Mouse (Mus musculus) heart, embryonic 15.5 days (tissue): ENCODE data around the gene Pkd1l2. TPM values are rescaled to one million over a fixed set of nuclear protein-coding genes. Genes with fewer than 3 reads are reported as not detected.
A peak's percentile ranks its signal among the peaks of the same experiment; 100 is the strongest.

Source experiments
- ATAC-seq: fragments of 200-750 bp; cut with Nextera tagmentation; replicated peaks from 2 replicates; pipeline ENCODE4 v1.8.0; 2017; ENCODE audit warnings: low read depth, moderate TSS enrichment; ENCODE audit not compliant: insufficient number of reproducible peaks, insufficient read depth, low FRiP score
- H3K27ac ChIP-seq: fragments of 300-500 bp; sonication (generic); 2 replicates; pipeline ENCODE4 v1.5.1; 2015; ENCODE audit warnings: mild to moderate bottlenecking, inconsistent platforms
- H3K27me3 ChIP-seq: fragments of 300-500 bp; sonication (generic); 2 replicates; pipeline ENCODE4 v1.6.1; 2015; ENCODE audit warnings: inconsistent platforms
- H3K36me3 ChIP-seq: fragments of 300-500 bp; sonication (generic); 2 replicates; pipeline ENCODE4 v1.6.1; 2015; ENCODE audit warnings: mild to moderate bottlenecking, inconsistent platforms
- H3K4me1 ChIP-seq: fragments of 300-500 bp; sonication (generic); replicated peaks from 2 replicates; pipeline ENCODE4 v1.6.1; 2015; ENCODE audit warnings: inconsistent platforms
- H3K4me2 ChIP-seq: fragments of 300-500 bp; sonication (generic); 2 replicates; pipeline ENCODE4 v1.6.1; 2015; ENCODE audit warnings: inconsistent platforms, mild to moderate bottlenecking, moderate library complexity
- H3K4me3 ChIP-seq: fragments of 300-500 bp; sonication (generic); 2 replicates; pipeline ENCODE4 v1.5.1; 2015; ENCODE audit warnings: mild to moderate bottlenecking, inconsistent platforms
- H3K9ac ChIP-seq: fragments of 300-500 bp; sonication (generic); 2 replicates; pipeline ENCODE4 v1.6.1; 2015; ENCODE audit warnings: mild to moderate bottlenecking, inconsistent platforms
- H3K9me3 ChIP-seq: fragments of 300-500 bp; sonication (generic); replicated peaks from 2 replicates; pipeline ENCODE4 v1.6.1; 2016; ENCODE audit warnings: inconsistent platforms
- WGBS: fragments of 180-500 bp; shearing (Covaris S2); methylation state at CpG from one replicate; pipeline ENCODE4 v1.1.7; 2015; ENCODE audit warnings: mixed read lengths; 5-methylcytosine and 5-hydroxymethylcytosine counted together
- polyA plus RNA-seq: library from polyadenylated mRNA; unstranded; fragments of >200 nt; fragmentation: Nextera tagmentation; extraction: Ambion mirVana; gene quantifications from 2 replicates; pipeline ENCODE4 v1.2.1, GENCODE M21; 2015

Gene Pkd1l2
- polyA plus RNA-seq, 1 experiment from 2014 or later, result 0.05 TPM

- 53% methylated on average over 6 of the region's 6 CpGs for WGBS
- Histone ChIP-seq H3K4me2 (no peak overlapping the region), H3K9me3 (no peaks in the 10 kb centered on the region), H3K4me1 (no peaks in the 10 kb centered on the region), H3K27ac (no peak overlapping the region), H3K4me3 (no peak overlapping the region), H3K9ac (no peak overlapping the region), H3K36me3 (no peaks in the 10 kb centered on the region), H3K27me3 (no peaks in the 10 kb centered on the region)
- ATAC-seq, result no peak
These were observed 50.8 kb downstream of the Pkd1l2 start for GRCm38 (mm10) chr8:117031476-117031875.

- H3K4me2 ChIP-seq, result no peak overlapping the region
- 85% methylated on average over 10 of the region's 10 CpGs for WGBS
- no peak for ATAC-seq
- H3K27me3 ChIP-seq, result no peaks in the 10 kb centered on the region
- no peak overlapping the region for H3K4me3 ChIP-seq
- no peak overlapping the region for H3K27ac ChIP-seq
- no peaks in the 10 kb centered on the region for H3K9me3 ChIP-seq
- no peaks in the 10 kb centered on the region for H3K4me1 ChIP-seq
- H3K9ac ChIP-seq, result no peak overlapping the region
- H3K36me3 ChIP-seq, result no peaks in the 10 kb centered on the region
These were observed 53.6 kb downstream of the Pkd1l2 start for GRCm38 (mm10) chr8:117028686-117029085.

GRCm38 (mm10) chr8:117027601-117028000 lies 54.6 kb downstream of the Pkd1l2 start:
- H3K36me3 ChIP-seq, result no peaks in the 10 kb centered on the region
- WGBS, result 88% methylated on average over 5 of the region's 5 CpGs
- no peak overlapping the region for H3K4me3 ChIP-seq
- no peak overlapping the region for H3K27ac ChIP-seq
- no peak overlapping the region for H3K4me2 ChIP-seq
- no peak for ATAC-seq
- no peaks in the 10 kb centered on the region for H3K9me3 ChIP-seq
- no peaks in the 10 kb centered on the region for H3K4me1 ChIP-seq
- H3K27me3 ChIP-seq, result no peaks in the 10 kb centered on the region
- H3K9ac ChIP-seq, result no peak overlapping the region

GRCm38 (mm10) chr8:117022297-117022993 lies 59.8 kb downstream of the Pkd1l2 start:
- H3K36me3 ChIP-seq, result no peaks in the 10 kb centered on the region
- H3K9ac ChIP-seq, result no peak overlapping the region
- no peaks in the 10 kb centered on the region for H3K4me1 ChIP-seq
- no peak overlapping the region for H3K27ac ChIP-seq
- no peaks in the 10 kb centered on the region for H3K9me3 ChIP-seq
- no peak overlapping the region for H3K4me2 ChIP-seq
- WGBS, result 57% methylated on average over 1 of the region's 1 CpGs
- no peaks in the 10 kb centered on the region for H3K27me3 ChIP-seq
- no peak overlapping the region for H3K4me3 ChIP-seq
- ATAC-seq, result no peak

GRCm38 (mm10) chr8:117019323-117020275 lies 62.6 kb downstream of the Pkd1l2 start:
- no peaks in the 10 kb centered on the region for H3K9me3 ChIP-seq

GRCm38 (mm10) chr8:117017896-117018295 lies 64.4 kb downstream of the Pkd1l2 start:
- Histone ChIP-seq H3K9ac (no peak overlapping the region), H3K4me2 (no peak overlapping the region), H3K4me3 (no peak overlapping the region), H3K9me3 (no peaks in the 10 kb centered on the region), H3K27ac (no peak overlapping the region), H3K36me3 (no peaks in the 10 kb centered on the region), H3K4me1 (no peaks in the 10 kb centered on the region), H3K27me3 (0 out of 2 replicates have a peak, but pooled peaks cover 2% of the 10 kb centered on the region)
- WGBS, result 91% methylated on average over 4 of the region's 4 CpGs
- no peak for ATAC-seq

More at GRCm38 (mm10) chr8:117019323-117020275, 62.6 kb downstream of the Pkd1l2 start:
- no peak for ATAC-seq
- Histone ChIP-seq H3K4me3 (no peak overlapping the region), H3K27me3 (0 out of 2 replicates have a peak, but pooled peaks cover 2% of the 10 kb centered on the region), H3K4me1 (no peaks in the 10 kb centered on the region), H3K4me2 (no peak overlapping the region), H3K9ac (no peak overlapping the region), H3K27ac (no peak overlapping the region), H3K36me3 (no peaks in the 10 kb centered on the region)
- WGBS, result 66% methylated on average over 18 of the region's 18 CpGs

GRCm38 (mm10) chr8:117017006-117017405 lies 65.2 kb downstream of the Pkd1l2 start:
- Histone ChIP-seq H3K27ac (no peak overlapping the region), H3K9me3 (no peaks in the 10 kb centered on the region), H3K4me2 (no peak overlapping the region), H3K27me3 (0 out of 2 replicates have a peak, but pooled peaks cover 2% of the 10 kb centered on the region), H3K4me3 (no peak overlapping the region), H3K36me3 (no peaks in the 10 kb centered on the region), H3K4me1 (no peaks in the 10 kb centered on the region), H3K9ac (no peak overlapping the region)
- no peak for ATAC-seq
- 66% methylated on average over 8 of the region's 8 CpGs for WGBS

GRCm38 (mm10) chr8:117015670-117016069 lies 66.6 kb downstream of the Pkd1l2 start:
- H3K27me3 ChIP-seq, result 0 out of 2 replicates have a peak, but pooled peaks cover 2% of the 10 kb centered on the region
- no peak overlapping the region for H3K9ac ChIP-seq
- no peak overlapping the region for H3K27ac ChIP-seq
- no peak overlapping the region for H3K4me2 ChIP-seq
- no peak for ATAC-seq
- H3K36me3 ChIP-seq, result no peaks in the 10 kb centered on the region
- H3K4me3 ChIP-seq, result no peak overlapping the region
- WGBS, result 61% methylated on average over 4 of the region's 4 CpGs
- H3K9me3 ChIP-seq, result no peaks in the 10 kb centered on the region
- H3K4me1 ChIP-seq, result no peaks in the 10 kb centered on the region

GRCm38 (mm10) chr8:117011366-117011765 lies 70.9 kb downstream of the Pkd1l2 start:
- Histone ChIP-seq H3K4me3 (no peak overlapping the region), H3K4me1 (no peaks in the 10 kb centered on the region), H3K9me3 (no peaks in the 10 kb centered on the region), H3K27me3 (no peaks in the 10 kb centered on the region), H3K9ac (no peak overlapping the region), H3K4me2 (no peak overlapping the region), H3K36me3 (no peaks in the 10 kb centered on the region), H3K27ac (no peak overlapping the region)
- no peak for ATAC-seq
- WGBS, result 88% methylated on average over 9 of the region's 9 CpGs

- Histone ChIP-seq H3K9me3 (no peaks in the 10 kb centered on the region), H3K27ac (peak overlapping the region; percentile 71), H3K4me1 (peaks cover 16% of the 10 kb centered on the region), H3K27me3 (no peaks in the 10 kb centered on the region), H3K9ac (peak overlapping the region; percentile 53; the same call in 1 of the 2 replicates), H3K36me3 (no peaks in the 10 kb centered on the region), H3K4me2 (peak overlapping the region; percentile 96), H3K4me3 (peak overlapping the region; percentile 64)
- WGBS, result 56% methylated on average over 11 of the region's 11 CpGs
- ATAC-seq, result no peak
These were observed 88.1 kb downstream of the Pkd1l2 start for GRCm38 (mm10) chr8:116994016-116994716.
